Mouse (Mus musculus): ENCODE results near the gene Cib4.

DNA sequence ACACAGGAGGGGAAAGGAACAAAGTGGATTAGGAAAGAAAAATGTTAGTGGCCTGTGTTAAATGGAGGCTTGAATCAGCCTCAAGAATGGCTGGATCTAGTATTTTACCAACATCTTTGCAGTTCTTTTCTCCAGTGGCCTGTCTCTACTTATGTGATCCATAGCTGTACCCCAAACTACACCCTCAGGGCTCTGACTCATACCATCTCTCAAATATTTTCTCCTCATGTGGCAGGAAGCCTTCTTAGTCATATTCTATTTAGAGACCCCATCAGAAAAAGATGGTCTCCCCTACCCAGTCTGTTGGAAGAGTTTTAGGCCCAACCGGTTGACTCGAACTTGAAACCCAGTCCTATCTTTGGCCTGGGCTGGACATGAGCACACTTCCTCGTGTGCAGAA lies 13.8 kb upstream of the Cib4 start:
- TF ChIP-seq CTCF (IDR thresholded peaks at IDR 0.05; ENCODE audit: borderline replicate concordance, insufficient read depth, low read depth, low read length): no peak
- TF ChIP-seq POLR2A (IDR thresholded peaks at IDR 0.05; ENCODE audit: borderline replicate concordance, insufficient read depth, low read length): no peak
